Mouse (Mus musculus) heart, postnatal 36 days (tissue): ENCODE measurements around the gene Gramd4. TPM values are rescaled to one million over a fixed set of nuclear protein-coding genes. Genes with fewer than 3 reads are reported as not detected.

Source experiments
- DNase-seq, 2 experiments: peaks; one replicate each; pipeline ENCODE4 v3.0.0; 2021 to 2022
- intact Hi-C: fragments of 180-260 bp; cut with DNase I; formaldehyde crosslinking; loops from one replicate; pipeline ENCODE4 v1.15.1; 2025
- total RNA-seq, 2 experiments: library from RNA; stranded (reverse); gene quantifications; 2 replicates each; pipeline ENCODE4 v1.2.3; 2021

The Gramd4 gene
- total RNA-seq, 2 experiments from 2014 or later = 29.6 to 35.3 TPM

DNA sequence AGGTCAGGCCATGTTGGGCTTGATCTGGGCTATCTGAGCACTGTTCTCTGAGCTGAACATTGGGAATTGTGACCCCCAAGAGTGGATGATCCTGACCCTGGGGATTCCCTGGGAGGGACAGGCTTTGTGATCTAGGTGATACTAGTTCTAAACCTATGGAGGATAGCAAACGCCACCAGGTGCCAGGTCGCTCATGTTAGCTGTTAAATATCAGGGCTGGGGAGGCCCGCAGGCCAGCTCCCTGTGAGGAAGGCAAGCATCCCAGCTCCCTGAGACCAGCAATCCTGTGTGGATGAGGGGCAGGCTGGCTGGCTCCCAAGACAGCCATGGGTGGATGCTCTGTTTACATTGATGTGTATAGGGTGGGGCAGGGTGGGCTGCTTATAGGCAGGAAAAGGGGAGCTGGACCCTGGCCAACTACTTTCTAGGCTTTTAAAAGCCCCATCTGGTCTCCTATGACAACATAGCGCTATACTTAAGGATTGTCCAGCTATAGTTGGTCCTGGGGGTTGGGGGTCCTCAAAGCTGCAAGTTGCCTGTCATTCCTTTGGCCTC lies 10.5 kb downstream of the Gramd4 start:
- DNase-seq = no peak
- intact Hi-C loops = no loop called here

DNA sequence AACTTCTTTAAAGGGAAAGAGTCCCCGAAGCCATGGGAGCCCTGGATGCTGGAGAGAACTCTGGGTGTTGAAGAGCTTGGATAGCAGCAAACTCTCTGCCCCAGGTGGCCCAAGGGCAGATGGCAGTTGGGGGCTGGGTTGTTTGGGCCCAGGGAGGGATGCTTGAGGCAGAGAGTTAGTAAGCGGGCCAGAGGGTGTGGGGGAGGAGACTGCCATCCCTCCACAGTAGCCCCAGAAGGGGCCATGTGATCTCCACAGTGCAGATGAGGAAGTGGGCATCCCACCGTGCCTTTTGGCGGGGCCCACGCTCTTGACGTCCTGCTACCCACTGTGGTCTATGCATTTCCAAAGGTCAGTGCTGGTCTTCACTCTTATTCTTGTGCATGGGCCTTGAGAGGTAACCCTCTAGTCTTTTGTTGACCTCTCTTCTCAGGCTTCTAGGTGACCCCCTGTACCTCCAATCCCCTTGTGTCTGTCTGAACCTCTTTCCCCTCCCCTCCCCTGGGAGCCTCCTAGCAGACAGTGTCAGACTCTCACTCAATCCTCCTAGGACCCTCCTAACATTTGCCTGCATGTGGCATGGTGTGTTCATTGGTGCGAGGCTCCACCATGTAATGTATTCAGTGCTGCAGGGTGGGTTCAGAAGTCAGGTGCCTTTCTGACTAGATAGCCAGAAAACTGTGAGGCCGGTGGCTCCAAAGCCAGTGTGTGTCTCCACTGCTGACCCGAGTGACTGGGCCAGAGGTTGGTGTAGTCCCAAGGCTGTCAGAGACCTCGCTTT lies 11.7 kb downstream of the Gramd4 start:
- intact Hi-C loops = no loop called here
- DNase-seq = no peak

DNA sequence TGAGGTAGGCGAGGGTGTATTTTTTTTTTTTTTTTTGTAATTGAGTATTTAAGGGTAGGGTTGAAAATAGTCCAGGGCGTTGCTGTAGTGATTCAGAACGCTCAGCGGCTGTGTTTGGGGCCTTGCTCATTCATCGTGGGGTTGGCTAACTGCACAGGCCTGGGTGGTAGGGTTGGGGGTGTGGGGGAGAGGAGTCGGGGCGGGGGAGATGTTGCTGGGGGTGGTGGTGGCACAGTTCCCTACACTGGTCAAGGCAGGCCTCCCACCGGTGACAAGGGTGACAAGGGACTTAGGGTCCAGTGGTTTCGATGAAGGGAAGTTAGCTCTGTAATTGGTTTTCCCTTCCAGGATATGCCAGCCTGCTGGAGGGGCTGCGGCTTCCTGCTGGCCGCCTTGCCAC lies 12.9 kb downstream of the Gramd4 start:
- intact Hi-C loops = no loop called here
- DNase-seq = no peak

DNA sequence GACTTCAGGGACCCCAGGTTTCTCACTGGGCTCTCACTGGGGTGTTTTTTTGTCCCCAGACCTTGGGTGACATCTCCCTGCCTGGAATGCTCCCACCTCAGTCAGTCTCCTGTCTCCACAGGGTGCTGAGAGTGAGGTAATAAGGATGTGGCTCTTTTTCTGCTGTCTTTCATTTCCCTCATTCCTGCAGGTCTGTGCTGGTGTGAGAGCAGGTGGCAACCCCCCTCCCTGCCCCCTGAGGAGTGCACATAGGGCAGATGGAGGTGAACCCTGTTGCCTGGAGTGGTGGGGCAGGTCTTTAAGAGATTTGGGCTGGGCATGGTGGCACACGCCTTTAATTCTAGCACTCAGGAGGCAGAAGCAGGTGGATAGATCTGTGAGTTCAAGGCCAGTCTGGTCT lies 13.7 kb downstream of the Gramd4 start:
- no peak for DNase-seq
- intact Hi-C loops = no loop called here

DNA sequence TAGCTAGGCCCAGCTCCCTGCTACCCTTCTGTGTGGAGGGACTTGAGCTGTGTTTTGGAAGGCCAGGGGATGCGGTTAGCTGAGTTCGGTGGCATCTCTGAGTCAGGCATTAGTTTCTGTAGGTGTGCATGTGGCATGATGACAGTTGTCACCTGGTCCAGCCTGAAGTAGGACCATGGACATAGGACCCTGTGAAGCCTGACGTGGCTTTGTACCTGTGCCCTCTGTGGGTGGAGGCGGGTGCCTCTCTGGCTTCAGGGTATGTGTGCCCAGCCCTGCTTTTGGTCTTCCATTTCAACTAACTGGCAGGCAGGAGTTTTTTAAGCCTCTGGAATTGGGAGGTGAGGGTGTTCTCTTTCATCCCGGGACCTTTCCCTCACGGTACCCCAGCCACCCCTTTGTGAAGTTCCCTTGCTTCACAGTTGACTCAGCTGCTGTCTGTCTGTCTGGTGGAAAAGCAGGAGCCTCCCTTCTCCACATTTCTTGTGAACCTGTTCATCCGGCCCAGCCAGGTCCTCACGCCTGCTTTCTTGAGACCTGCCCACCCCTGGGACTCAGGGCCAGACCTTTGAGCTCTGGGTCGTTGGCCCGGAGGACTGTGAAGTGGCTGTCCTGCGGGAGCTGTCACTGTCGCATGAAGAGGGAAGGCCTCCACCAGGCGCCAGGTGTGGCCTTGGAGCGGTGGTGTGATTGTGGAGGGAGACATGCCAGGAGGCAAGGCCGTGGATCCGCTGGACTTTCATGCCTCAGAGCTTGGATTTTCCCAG lies 16.9 kb downstream of the Gramd4 start:
- no peak for DNase-seq
- intact Hi-C loops = no loop called here

DNA sequence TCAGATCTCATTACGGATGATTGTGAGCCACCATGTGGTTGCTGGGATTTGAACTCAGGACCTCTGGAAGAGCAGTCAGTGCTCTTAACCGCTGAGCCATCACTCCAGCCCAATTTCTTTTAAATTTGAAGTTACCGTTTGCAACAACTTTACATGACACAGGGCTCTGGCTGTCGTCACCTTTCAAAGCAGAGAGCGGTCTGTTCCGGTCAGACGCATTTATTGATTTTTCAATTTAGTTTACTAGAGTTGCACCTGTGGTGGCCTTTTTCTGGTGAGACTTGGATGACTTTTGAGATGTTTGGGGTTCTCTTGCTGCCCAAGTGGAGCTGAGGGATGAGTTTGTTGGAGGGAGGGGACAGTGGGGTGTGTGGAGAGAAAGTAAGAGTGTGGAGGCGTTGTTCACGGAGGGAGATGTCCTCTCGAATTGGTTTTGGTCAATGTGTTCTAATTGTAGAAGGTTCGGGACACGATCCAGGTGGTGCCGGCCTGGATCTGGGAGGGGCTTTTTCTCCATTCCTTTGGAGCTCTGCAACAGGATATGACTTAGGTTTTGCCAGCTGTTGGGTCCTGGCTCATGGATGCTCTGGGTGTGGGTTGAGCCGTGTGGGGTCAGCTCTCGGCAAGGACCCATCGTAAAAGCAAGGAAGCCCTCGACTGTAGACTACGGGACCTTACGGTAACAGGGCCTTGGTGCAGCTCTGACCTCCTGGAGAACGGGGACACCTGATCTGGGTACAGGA lies 18.0 kb downstream of the Gramd4 start:
- intact Hi-C loops = no loop called here
- DNase-seq = no peak

DNA sequence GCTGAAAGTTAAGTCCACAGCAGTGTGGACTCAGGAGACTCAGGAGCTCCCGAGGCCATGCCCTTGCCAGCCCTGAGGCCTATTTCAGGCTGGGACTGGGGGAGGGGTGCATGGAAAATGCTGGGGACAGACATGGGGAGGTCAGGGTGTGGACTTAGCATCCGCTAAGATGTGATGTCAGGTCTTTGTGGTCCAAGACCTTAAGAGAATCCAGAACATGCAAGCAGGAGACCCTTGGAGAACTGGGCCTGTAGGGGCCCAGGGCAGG lies 18.5 kb downstream of the Gramd4 start:
- intact Hi-C loops = no loop called here
- no peak for DNase-seq

DNA sequence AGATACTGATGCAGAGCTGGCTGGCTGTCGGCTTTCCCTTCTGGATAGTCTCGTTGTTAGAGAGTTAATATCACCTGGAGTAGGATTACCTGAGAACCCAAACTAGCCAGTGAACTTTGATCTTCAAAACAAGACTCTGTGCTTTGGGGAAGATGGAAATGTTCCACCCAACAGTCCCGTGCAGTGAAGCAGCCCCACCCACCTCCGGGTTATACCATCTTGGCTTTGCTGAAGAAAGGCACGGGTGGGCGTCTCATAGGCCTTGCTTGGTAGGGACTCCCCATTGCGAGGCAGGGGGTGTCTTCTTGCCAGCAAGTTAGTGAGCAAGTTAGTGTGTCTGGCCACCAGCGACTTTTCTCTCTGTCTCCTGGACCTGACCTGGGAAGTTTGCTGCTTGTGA lies 18.9 kb downstream of the Gramd4 start:
- intact Hi-C loops = no loop called here
- no peak for DNase-seq

DNA sequence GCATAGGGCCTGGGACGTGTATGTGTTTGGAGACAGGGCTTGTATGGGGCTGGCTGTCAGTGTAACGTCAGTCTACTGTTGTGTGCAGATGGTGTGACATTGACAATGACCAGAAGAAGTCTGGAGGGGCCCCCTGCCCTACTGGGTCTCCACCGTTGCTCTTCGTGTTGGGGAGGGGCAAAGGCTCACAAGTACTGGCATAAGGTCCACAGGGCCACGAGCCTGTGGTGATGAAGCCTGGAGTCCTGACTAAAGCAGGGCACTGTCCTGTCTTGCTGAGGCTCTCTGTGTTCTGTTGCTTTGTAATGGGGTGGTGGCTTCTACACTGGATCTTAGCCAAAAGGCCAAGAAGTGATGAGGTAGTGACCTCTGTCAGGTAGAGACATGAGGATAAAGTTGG lies 20.4 kb downstream of the Gramd4 start:
- DNase-seq = no peak
- intact Hi-C loops = loop anchor here (2.0 kb wide), 1 partner anchor 17 kb away; no protein-coding TSS in a partner anchor

DNA sequence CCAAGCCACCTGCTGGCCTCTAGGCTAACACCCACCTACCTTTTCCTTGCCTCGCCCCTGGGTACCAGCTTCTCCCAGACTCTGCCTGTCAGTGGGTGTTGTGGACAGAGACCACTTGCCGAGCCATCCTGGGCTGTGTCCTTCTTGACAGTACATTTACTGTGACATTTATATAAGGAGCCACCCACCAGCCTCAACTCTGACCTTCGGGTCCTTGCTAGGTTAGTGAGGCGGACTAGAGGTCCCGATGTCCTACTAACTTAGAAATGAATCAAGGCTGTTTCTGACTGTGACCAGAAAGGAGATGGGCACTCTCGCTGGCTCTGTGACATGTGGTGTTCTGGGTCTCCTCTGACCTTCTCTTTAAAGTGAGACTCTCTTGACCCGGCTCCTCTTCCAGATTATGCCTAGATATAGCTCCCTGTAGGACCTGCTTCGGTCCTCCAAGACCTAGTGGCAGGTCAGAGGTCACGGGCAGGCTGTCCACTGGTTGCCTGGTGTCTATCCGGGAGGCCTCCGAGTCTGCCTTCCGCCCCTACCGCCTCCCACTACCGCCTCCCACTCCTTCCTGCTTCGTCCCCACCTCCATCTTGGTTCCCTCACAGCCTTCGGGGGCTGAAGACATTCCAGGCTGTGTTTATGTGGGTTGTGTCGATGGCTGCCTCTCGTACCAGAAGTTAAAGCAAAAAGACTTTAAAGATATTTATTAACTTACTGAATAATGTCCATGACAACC lies 21.2 kb downstream of the Gramd4 start:
- intact Hi-C loops = loop anchor here (2.0 kb wide), 1 partner anchor 18 kb away; no protein-coding TSS in a partner anchor
- DNase-seq = no peak

DNA sequence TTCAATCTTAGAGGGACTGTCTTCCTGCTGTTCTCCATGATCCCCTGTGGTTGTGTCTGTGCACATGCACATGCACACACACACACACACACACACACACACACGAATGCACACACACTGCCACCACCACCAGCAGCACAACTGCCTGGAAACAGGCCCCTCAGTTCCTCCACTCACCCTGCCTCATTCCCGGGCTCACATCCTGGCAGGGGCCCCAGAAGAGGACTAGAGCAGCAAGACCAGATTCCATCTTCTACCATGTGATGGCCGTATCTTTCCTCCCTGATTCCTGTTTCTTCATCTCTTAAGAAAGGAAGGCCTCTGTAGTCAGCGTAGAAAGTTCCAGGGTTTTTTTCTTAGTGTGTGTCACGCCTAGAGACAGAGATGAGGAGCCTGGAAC lies 22.0 kb downstream of the Gramd4 start:
- intact Hi-C loops = loop anchor here (2.0 kb wide), 1 partner anchor 19 kb away; no protein-coding TSS in a partner anchor
- no peak for DNase-seq

DNA sequence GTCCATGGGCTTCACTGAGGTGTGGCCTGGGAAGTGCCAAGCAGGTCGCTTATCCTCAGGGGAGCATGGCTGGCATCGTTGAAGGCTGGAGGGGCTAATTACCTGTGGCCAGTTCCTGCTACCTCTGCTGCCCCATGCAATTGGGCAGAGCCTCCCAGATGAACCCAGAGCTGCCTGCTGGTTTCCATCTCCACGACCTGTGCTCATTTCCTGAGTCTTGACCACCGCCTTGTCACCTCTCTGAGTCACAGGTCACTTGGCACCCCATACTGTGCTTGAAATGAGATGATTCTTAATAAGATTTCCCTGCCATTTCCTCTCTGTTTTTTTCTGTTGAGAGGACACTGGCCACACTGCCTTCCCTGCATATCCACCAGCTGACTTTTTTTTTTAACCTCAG lies 22.4 kb downstream of the Gramd4 start:
- no peak for DNase-seq
- intact Hi-C loops = loop anchor here (2.0 kb wide), 1 partner anchor 19 kb away; no protein-coding TSS in a partner anchor

DNA sequence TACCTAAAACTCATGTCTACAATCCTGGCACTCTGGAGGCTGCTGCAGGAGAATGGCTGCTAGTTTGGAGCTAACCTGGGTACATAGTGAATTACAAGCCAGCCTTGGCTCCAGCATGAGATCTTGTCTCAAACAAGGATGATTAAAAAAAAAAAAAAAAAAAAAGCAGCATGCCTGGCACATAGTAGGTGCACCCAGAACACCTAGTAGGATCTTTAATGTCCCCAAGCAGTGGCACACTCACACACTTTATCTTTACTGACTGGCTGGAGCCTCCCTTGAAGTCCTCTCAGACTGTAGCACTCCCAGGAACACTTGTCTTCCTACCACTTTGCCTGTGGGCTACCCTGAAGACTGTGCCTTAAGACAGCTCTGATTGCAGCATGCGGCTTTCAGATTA lies 22.9 kb downstream of the Gramd4 start:
- no peak for DNase-seq
- intact Hi-C loops = no loop called here

DNA sequence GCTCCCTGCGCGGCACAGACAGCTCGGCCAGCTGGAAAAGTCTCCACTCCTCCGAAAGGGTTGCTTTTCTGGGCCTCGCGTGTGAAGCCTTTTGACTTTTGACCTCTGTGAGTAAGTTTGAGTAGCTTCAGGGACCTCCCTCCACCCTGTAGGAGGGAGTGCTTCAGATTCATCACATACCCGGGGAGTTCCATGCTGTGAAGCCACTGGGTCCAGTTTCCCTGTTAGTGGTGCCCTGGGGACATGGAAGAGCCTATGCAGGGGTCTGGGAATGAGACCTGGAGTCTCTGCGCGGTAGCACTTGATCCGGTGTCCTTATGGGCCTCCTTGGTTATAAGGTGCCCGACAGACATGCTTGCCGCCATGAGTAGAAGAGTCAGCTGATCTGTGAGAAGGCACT lies 24.2 kb downstream of the Gramd4 start:
- DNase-seq = no peak
- intact Hi-C loops = no loop called here

DNA sequence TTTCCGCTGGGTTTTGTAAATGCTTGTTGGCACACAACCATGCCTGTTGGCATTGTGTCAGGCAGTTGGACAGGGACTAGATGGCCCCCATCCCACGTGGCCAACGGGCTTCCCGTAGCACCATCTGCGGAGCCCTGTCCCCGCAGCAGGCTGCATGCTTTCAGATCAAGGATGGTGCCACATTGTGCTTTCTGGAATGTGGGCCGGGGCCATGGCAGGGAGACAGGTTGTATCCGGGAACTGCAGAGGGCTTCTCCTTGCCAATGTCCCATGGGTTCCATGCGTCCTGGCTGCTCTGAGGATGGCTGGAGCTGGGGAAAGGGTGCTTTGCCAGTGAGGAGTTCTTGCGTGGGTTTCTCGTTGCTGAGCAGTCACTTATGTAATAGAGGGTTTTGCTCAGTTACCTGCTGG lies 25.1 kb downstream of the Gramd4 start:
- intact Hi-C loops = no loop called here
- DNase-seq = no peak

DNA sequence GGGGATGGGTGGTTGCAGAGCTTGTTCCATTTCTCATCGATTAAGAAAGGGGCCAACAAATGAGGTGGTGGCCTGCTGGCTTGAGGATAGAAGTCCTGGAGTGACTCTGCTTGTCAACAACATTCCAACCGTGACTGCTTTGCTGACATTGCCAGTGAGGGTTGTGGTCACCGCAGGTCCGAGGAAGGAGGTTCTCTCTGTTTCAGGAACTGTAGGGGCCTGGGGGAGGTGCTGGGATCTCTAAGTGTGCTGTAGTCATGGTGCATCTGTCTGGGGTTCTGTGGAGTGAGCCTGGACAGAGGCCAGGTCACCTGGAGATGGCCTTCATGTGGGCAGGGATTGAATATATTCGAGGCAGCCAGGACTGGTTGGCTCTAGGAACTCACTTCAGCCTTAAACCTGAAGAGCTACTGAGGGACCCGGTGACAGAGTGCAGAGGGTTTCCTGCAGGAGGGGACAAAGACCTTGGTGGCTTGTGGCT lies 25.8 kb downstream of the Gramd4 start:
- intact Hi-C loops = no loop called here
- peak in 1 of 2 experiments; percentile 22 for DNase-seq

DNA sequence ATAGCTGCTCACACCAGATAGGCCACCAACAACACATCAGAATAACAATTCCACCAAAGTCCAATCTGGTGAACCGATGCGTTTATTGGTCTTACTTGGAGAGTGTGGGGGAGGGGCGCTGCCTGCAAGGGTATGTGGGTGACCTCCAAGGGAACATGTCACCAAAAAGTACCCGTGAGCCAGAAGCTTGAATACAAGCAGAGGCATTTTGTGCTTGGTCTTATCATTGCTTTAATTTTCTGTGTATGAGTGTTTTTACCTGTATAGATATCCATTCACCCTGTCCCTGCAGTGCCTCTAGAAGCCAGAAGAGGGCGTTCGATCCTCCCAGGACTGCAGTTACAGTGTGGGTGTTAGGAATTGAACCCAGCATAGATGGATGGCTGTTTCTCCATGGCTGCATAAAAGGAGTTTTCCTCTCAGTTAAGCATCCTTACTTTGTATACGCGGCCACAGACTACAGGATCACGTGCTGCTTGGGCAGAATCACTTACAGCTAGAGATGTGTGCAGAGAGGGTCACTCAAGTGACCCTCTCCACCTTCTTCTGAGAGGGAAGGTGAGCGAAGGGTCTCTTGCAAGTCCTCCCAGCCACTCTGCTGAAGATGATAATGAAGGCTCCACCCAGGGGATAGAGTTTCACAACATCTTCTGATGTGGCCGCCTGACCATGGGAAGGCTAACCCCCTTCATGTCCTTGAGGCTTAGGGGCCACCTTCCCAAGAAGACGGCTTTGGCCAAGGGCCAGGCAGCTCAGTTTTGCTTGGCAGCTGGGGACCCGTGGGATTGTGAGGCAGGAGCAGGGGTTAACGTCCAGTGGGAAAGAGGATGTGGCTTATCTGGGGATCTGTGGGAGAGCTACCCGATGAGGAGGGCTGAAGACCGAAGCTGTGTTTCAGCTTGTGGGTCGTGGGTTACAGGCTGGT lies 28.1 kb downstream of the Gramd4 start:
- intact Hi-C loops = loop anchor here (2.0 kb wide), 1 partner anchor 27 kb away; no protein-coding TSS in a partner anchor
- DNase-seq = peak; percentile 48 to 56

DNA sequence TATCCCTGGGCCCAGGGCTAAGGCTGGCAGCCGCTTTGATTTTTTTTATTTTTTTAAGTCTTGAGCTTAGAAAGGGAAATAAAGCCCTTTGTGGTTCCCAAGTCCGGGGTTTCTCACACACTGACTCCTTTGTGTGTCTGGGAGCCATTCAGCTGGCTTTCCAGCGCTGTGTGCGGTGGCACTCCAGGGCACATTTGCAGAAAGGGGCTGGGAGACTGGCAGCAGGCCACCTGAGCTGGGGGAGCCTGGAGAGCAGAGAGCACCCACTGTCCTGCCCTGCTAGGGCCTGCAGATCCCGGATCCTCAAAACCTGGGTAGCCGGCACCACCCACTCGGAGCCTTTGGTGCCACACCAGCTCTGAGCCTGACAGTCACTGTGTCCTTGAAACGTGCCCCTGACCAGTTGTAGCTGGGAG lies 28.8 kb downstream of the Gramd4 start:
- DNase-seq = peak in 1 of 2 experiments; percentile 33
- intact Hi-C loops = loop anchor here (2.0 kb wide), 1 partner anchor 27 kb away; no protein-coding TSS in a partner anchor

DNA sequence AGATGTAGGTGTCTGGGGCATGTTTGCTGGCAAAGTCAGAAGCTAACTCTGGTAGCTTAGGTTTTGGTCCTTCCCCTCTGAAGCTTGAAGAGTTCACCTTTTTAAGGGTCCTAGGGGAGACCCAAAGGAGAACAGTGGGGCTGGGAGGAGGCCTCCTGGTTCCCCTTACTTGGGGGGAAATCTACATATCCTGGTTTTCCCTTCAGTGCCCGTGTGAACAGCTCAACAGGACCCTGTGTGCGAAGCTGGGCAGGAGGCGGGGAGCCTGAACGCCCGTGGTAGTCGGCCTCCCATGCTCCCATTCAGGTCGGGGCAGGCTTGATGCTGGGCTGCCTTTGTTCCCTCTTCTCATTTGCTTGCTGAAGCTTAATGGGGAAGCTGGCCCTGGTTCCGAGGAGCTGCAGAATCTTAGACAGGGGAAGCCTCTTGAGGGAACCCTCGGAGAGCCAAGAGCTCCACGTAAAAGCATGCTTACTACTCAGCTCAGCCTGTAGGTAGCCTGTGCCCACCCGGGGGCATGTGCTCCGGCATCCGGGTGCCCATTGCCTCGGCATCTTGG lies 30.2 kb downstream of the Gramd4 start:
- intact Hi-C loops = loop anchor here (2.0 kb wide), 1 partner anchor 29 kb away; no protein-coding TSS in a partner anchor
- no peak for DNase-seq
